Mouse (Mus musculus) frontal cortex, adult 2 months (tissue): ENCODE results near the gene Cbr3. TPM values are rescaled to one million over a fixed set of nuclear protein-coding genes. Genes with fewer than 3 reads are reported as not detected.
"Not testable (repeated sequence)": the region's sequence is repeated elsewhere in the genome, so short reads cannot be mapped to it uniquely, and the experiment has no call there.

ENCODE experiments used
- DNase-seq, 2 experiments: peaks; one replicate each; pipeline ENCODE4 v3.0.0; 2022; ENCODE audit warnings: low spot score in 1 of 2; ENCODE audit errors: extremely low spot score in 1 of 2
- polyA plus RNA-seq: library from polyadenylated mRNA; depleted of rRNA; stranded (reverse); fragments of >200 nt; gene quantifications from 2 replicates; pipeline ENCODE4 v1.2.3, GENCODE M21; 2012; rRNA removed

The Cbr3 gene
- polyA plus RNA-seq, result 17.9 and 19.1 TPM in 2 replicates

DNA sequence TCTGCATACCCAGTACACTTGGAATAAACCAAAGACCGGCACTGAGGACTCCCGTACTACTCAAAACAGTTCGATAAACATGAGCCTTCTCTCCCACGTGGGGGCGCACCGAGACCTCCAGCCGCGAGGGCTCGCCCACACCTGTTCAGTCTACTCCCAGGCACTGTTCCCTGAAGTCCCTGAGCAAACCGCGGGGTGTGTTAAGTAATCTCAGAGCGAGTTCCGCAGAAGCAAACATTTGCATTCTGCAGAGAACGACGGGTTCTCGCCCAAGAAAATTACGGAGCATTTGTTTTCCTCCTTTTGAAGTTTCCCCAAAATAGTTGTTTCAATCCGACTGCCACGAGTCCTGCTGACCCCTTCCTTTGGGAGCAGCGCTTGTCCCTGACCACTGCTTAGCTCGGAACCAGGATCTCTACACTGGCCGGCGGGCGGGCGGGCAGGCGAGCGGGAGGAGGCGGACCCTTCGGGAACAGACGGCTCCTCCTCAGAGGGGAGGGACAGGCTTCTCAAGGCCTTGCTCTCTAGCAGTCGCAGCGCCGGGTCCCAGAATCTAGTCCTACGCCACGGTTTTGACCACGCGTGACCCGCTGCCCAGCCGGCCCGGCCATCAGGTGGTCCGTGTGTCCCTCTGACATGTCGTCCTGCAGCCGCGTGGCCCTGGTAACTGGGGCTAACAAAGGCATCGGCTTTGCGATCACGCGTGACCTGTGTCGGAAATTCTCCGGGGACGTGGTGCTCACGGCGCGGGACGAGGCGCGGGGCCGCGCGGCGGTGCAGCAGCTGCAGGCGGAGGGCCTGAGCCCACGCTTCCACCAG, at the start of gene Cbr3:
Gene Cbr3 (plus strand): TSS at position 527 of the 819 bp plus-strand sequence.
- DNase-seq, result peak; percentile 68 to 83

DNA sequence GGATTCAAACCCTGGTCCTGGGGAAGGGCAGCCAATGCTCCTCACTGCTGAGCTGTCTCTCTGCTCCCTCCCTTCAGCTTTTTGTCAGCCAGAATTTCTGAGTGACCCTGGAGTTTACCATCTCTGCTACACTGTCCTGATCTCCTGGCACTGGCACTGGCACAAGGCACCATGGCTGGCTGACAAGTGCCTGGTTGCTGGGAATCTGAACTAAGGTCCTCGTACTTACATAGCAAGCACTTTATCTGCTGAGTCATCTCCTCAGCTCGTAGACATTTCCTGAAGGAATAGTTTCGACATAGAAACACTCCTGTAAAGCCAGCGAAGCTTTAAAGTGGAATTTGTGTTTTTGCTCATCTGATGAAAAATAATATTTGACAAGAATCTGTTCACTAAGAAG, 39.0 kb upstream of the Cbr3 start:
- no peak for DNase-seq

DNA sequence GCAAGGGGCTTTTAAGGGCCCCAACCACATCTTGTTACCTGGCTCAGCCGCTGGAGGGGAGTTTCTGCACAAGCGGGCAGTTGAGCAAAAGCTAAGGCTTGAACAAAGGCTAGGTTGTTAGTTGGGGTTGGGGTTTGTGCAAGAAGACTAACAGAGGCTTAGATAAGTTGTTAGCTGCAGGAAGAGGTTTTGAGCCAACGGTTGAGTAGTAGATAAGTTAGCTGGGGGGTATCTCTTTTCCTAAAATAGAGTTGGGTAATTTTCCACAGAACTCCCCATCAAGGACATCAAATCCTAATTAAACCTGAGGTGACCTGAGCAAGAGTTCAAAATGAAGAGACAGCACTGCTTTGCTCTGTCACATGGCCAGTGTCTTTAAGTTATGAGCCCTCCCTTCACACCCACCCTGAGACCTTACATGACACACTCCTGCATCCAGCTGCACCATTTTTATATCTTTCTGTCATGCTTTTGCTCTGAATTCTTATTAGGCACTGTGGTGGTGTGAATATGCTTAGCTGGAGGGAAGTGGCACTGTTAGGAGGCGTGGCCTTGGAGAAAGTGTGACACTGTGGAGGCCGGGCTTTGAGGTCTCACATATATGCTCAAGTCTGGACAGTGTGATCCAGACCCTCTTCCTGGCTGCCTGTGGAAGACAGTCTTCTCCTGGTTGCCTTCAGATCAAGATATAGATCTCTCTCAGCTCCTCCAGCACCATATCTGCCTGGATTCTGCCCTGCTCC, 34.4 kb upstream of the Cbr3 start:
- DNase-seq, result no peak

DNA sequence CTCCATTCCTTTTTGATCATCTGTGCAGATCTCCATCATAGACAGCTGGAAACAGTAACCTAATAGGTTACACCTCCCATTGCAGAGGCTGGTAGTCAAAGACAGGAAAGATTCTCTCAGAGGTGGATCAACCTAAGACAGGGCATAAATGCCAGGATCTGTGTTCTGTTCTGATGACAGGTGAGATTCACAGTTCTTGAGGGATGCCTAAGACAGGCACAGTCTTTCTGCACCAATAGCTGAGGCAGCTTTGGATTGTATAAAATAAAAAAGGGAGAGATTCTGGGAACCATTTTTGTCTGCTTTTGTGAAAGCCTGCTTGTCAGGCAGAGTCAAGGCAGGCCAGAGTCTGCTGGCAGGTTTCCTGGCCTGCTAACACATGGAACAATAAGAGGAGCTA, 15.0 kb upstream of the Cbr3 start:
- DNase-seq, result no peak

DNA sequence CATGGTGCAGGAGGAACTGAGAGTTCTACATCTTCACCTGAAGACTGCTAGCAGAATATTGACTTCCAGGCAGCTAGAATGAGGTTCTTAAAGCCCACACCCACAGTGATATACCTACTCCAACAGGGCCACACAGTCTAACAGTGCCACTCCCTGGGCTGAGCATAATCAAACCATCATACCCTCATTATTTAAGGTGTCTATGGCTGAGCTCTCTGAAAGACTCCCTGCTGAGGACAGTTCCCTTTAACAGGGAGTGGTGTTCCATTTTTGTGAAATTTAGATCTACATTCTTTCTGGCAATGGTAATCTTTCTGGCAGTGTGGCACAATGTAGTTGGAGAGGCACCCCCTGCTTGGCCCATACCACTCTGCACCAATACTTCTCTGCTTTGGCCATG, 13.5 kb upstream of the Cbr3 start:
- no peak for DNase-seq

DNA sequence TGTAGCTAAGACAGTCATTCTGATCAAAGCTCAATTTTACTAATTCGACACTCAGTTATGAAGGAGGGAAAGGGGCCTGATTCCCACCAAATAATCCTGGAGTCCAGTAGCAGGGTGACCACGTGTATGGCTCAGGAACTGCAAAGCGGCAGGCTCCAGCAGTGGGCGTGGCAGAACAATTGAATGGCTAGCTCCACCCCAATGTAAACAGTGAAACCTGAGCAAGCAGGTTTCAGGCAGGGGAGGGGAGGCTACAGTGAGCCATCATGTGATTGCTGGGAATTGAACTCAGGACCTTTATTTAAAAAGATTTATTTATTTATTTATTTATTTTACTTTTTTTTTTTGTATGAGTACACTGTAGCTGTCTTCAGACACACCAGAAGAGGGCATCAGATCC, 12.5 kb upstream of the Cbr3 start:
- DNase-seq, result not testable (repeated sequence)

DNA sequence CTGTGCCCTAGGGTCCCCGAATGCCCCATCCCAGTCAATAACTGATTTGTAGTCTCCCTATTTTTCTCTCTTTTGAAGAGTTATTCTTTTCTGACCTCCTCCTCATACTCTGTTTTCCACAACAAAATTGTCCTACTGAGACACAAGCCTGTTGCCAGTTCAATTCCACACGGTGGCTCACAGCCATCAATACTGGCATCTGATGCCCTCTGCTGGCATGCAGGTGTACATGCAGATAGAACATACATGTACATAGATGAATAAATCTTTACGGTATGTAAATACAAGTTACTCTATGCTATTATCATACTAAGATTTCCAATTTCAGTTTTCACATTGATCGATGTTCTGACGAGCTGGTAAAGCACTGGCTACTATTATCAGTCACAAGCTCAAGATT, 12.0 kb upstream of the Cbr3 start:
- no peak for DNase-seq

DNA sequence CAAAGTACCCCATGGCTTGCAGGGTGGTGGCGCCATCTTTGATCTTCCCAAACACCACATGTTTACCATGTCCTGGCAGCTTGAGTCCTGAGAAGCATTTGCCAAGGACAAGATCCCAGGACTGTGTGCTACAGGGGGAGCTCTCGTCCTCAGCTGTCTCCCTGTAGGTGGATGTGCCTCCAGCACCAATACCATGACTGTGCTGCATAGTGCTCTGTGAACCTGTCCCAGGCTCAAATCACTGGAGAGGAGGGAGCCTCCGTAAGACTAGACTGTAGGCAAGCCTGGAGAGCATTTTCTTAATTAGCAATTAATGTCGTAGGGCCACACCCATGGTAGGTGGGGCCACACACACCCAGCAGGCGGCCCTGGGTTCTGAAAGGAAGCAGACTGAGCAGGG, 6.6 kb upstream of the Cbr3 start:
- DNase-seq, result no peak

DNA sequence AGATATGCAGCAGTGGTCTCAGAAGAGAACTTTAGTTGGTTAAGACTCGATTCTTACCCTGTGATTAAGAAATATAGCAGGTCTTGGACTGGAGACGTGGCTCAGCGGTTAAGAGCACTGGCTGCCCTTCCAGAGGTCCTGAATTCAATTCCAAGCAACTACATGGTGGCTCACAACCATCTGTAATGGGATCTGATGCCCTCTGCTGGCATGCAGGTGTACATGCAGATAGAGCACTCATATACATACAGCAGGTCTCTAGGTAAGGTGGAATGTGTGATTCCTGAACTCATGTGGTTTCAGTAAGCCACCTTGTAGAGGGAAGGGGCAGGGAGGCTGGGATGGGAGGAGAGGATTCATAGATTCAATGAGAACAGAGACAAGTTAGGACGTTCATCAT, 4.8 kb upstream of the Cbr3 start:
- DNase-seq, result no peak

DNA sequence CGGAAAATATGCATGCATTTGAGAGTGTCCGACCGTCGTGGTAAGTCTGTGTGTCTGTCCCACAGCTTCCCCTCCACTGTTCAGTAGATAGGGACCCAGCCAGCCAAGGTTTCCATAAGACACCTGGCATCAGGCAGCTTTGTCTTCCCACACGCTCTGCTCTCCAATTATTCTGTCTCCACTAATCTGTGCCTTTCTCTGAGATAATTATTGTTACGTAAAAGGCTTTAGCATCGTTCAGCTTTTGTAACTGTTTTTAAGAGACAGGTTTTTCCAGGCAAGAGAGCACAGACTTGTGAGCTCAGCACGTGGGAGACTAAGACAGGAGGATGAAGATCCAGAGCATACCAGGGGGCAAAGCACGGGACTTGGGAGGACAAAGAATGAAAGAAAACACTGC, 3.9 kb upstream of the Cbr3 start:
- peak in 1 of 2 experiments; percentile 19 for DNase-seq

DNA sequence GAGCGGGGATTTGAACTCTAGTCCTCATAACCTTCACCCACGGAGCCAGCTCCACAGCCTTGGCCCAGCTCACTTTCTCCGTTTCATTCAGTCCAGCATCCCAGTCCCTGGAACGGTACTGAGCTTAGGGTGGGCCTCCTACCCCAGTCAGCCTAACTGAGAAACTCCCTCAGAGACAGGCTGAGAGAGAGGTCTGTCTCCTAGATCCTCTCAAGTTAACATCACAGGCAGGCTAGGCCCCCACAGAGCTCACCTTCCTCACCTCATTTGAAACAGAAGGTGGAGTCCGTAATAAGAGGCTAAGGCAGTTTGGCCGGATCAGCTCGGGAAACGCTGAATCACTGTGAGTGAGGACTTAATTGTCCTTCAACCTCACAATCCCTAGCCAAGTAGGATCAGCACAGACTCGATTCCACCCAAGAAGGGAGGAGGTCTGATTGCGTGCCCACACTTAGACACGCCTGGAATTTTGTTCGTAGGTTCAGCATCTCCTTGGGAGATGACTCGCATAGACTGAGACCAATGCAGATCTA, 793 bp upstream of the Cbr3 start:
- DNase-seq, result no peak

DNA sequence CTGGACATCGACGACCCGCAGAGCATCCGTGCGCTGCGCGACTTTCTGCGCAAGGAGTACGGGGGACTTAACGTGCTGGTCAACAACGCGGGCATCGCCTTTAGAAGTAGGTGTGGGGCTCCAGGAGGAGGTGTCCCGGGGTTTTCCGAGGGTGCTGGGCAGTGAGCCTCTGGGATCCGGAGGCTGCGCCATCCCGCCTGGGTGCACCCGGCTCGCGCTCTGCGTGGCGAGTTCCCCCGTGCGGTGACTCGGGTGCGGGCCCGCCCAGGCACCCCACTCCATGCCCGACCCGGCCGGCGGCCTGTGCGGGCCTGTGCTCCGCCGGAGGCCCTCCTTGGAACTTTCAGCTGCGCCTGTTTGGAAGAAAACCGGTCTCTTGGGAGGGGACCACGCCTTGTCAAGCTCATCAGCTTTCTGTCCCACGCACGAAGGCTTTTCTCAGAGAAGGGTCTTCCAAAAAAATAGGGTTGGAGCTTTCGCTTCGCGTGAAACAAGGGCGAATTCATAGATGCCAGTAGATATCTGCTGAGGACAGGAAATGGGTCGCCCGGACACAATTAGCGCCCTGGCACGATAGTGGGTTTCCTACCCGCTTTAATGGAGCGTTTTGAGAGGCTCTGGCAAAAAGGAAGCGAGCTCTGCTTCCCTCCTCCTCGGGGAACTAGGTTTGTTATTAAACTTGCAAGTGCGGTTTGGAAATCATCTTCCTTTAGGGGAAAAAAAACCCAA, 657 bp downstream of the Cbr3 start:
- DNase-seq, result peak in 1 of 2 experiments; percentile 18

DNA sequence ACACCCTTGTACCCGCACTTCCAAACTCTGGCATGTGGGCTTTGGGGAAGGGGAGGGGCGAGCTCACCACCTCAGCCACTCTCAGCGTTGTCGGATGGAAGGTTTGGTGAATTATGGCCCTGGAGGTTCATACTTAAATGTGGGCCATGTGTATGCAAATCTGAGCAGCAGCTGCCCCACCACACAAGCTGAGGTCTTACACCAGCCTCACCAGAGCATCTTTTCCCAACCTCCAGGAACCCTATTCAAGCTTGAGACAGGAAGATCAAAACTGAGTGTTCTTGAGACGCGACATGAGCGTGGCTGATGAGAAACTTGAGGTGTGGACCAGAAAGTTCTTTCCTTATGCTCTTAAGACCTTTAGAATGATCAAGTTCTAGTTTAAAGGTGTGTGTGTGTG, 1.4 kb downstream of the Cbr3 start:
- no peak for DNase-seq

DNA sequence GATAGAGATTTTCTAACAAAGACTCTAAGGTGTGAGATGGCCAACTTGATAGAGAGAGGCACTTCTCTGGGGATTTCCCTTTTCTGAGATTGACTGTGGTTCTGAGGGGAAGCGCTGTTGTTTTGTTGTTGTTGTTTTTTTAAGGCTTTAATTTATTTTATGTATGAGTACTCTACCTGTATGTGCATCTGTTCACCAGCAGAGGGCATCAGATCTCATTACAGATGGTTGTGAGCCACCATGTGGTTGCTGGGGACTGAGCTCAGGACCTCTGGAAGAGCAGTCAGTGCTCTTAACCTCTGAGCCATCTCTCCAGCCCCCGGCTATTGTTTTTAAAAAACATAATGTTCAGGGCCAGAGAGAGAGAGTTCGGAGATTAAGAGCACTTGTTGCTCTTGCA, 2.8 kb downstream of the Cbr3 start:
- DNase-seq, result not testable (repeated sequence)

DNA sequence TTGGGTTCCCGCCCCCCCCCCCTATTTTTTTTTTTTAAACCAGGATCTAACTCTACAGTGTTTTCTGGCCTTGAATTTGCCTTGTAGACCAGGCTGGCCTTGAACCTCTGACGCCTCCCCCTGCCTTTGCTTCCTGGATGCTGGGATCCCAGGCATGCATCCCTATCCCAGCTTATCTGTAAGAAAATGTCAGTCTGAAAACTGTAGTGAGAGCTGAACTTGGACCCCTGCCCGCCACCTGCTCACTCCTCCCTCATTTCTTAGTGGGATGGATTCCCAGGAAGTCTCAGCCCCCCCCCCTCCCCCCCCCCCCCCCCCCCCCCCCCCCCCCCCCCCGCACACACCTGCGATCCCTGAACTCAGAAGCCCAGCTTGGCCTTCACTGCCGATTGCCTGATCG, 3.4 kb downstream of the Cbr3 start:
- DNase-seq, result no peak

DNA sequence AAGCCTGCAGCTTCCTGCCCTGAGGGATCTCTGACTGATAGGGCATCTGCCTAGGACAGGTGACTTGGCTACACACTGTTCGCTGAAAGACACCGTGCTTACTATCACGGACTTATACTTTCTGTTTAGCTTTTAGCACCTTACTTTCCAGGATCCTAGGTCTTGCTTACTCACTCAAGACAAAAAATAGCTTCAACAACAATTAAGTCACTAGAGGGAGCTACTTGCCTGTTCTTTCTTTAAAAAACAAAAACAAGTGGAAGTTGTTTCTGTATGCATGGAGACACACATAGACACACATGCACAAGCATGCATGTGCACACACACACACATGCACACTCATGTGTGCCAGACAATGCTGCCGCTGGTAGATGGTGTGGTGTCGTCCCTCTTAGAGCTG, 3.9 kb downstream of the Cbr3 start:
- peak in 1 of 2 experiments; percentile 38 for DNase-seq

DNA sequence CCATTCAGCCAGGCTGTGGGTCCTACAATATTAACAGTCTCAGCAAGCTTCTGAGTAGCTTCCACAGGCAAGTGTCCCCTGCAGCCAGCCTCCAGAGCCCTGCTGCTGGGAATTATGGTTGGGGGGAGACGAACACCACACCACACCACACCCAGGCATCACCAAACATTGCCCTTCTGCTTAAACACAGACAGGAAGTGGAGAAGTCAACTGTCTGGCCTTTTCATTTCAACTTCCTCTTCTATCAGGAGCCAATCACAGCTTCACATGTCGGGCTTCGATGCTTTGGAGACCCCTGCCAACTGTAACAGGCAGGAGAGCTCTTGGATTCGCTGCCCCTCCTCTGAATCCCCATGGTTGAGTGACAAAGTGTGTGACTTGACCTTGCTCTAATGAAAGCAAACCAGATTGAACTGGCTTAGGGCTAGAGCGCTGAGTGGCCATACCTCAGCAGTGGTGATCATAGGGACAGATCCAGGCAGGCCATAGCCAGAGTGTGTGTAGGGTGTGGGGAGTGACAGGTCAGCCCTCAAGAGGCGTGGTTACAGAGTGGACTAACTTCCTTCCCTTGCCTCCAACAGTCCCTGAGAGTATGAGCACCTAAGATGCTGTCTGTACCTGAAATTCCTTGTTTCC, 8.3 kb downstream of the Cbr3 start:
- no peak for DNase-seq

DNA sequence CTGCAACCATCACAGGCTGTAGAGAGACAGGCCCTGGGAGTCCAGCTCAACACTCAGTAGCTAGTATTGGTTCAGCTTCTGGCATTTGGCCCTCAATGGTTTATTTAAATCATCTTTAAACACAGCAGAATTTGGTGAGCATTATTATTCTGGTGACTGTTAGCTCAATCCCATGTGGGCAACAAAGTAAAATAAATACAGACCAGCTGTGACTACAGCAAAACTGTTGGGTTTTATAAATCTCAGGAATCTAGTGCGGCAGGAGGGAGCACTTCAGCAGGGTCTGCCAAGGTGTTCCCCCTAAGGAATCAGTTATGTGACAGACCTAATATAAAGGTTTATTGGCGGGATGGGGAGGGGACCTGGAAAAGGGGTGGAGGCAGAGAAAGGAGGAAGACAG, 9.7 kb downstream of the Cbr3 start:
- no peak for DNase-seq

DNA sequence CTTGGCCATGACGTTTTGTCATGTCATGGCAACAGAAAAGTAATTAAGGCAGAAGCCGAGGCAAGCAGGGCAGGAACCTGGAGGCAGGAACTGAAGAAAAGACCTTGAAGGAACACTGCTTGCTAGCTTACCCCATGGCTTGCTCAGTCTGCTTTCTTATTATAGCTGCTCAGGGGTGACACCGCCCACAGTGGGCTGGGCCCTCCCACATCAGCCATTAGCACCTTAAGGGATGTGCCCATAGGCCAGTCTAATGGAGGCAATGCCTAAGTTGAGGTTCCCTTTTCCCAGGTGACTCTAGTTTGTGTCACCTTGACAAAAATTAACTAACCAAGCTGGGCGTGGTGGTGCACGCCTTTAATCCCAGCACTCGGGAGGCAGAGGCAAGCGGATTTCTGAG, 24.1 kb downstream of the Cbr3 start:
- DNase-seq, result no peak

DNA sequence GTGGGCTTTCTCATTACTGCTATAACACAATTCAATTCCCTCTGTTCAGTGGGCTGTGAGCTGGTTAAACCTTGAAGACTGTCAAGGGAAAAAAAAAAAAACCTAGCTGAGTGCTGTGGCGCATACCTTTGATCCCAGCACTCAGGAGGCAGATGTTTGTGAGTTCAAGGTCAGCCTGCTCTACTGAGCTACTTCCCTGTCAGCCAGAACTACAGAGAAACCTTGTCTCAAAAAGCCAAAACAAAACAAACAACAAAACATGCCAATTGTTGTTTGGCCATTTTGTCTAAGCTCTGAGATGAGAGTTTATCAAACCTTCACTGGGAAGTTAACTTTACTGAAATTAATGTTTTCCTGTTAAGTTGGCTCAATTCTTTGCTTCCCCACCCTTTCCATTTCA, 26.2 kb downstream of the Cbr3 start:
- no peak for DNase-seq

DNA sequence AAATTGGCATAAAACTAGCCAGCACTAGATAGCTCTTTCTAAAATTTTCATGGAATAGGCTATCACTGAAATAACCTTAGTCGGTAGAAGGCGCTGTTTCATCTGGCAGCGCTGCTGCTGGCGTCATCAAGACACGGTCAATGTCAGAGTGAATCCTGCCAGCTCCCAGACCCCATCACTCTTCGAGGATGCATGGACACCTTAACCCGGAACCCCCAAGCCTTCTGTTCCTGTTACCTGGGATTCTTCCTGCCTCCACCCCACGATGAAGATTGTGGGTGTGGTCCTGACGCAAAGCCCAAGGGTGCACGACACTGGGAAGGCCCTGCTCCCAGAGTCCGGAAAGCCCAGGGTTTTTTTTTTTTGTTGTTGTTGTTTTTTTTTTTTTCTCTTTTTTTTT, 27.9 kb downstream of the Cbr3 start:
- DNase-seq, result peak; percentile 74 to 91
